Mouse (Mus musculus) stomach, postnatal 0 days (tissue): ENCODE measurements at regions not wholly inside any gene's neighbourhood (a gene's known extent, or its start where the extent isn't known, plus 50 kb on each side); places are given as distances from the start of the nearest gene placed in this dataset.

Experiments used
- CTCF ChIP-seq: IDR thresholded peaks from 2 replicates; pipeline ENCODE4 v1.5.1; 2016; ENCODE audit warnings: antibody characterized with exemption, low read depth, mild to moderate bottlenecking, moderate library complexity
- EP300 ChIP-seq: optimal IDR thresholded peaks from 2 replicates; pipeline ENCODE3; 2016; ENCODE audit warnings: antibody characterized with exemption

GRCm38 (mm10) chr14:109937432-109937831 lies 817.5 kb downstream of the Slitrk6 start:
- TF ChIP-seq CTCF (no peak), EP300 (no peak)
